ENCODE assay signal across 22 mouse cellular contexts in genomic region chr1:127251751-127252150, GRCm38 (mm10). TPM values are rescaled to one million over a fixed set of nuclear protein-coding genes. Genes with fewer than 3 reads are reported as not detected.
DNase-seq lines count a peak whose midpoint lies in the region; ATAC-seq lines count a peak whose summit lies in the region.
"Had no signal": no experiment of that assay in that cellular context is flagged by ENCODE, and none has a peak within 500 bp of the region (broad histone marks: within the 10 kb centered on the region; RNA-seq: fewer than 3 reads in every experiment).

No protein-coding gene starts in this region.

- no peaks in the 10 kb centered on the region for H3K27me3 ChIP-seq in heart, embryonic 12.5 days (replicated peaks)
- H3K27me3 ChIP-seq in hindbrain, embryonic 16.5 days (replicated peaks; ENCODE audit: control insufficient read depth, insufficient read depth, low read length), result no peaks in the 10 kb centered on the region
- H3K27me3 ChIP-seq: heart, embryonic 15.5 days; kidney, embryonic 15.5 days; liver, embryonic 13.5 days; midbrain, embryonic 12.5 days had no signal

- H3K27ac ChIP-seq in heart, embryonic 12.5 days (ENCODE audit: poor library complexity, severe bottlenecking), result peak overlapping the region; percentile 25
- no peak overlapping the region for H3K27ac ChIP-seq in hindbrain, embryonic 16.5 days (ENCODE audit: low read depth, low read length)
- H3K27ac ChIP-seq: gastrocnemius, adult 2 months; heart, embryonic 15.5 days; hindbrain, embryonic 10.5 days; hindbrain, postnatal 0 days; kidney, embryonic 15.5 days; liver, embryonic 13.5 days; midbrain, embryonic 12.5 days; stomach, postnatal 0 days had no signal

- no peak for DNase-seq in heart, postnatal 14 days
- peak; percentile 53 for DNase-seq in right cerebral cortex, adult 18-20 months
- no peak for DNase-seq in right cerebral cortex, postnatal 14 days
- DNase-seq in MN1 (ENCODE audit: low spot score), result peak; percentile 32
- DNase-seq: adrenal gland, postnatal 14 days; cerebellum, adult 9-10 months; gastrocnemius, adult 2 months; kidney, adult 11 months; kidney, postnatal 36 days; liver, embryonic 13.5 days; lung, adult 2 months; lung, postnatal 14 days had no signal

- 51% methylated on average over 7 of the region's 7 CpGs for WGBS in heart, embryonic 12.5 days
- 96% methylated on average over 7 of the region's 7 CpGs for WGBS in hindbrain, embryonic 16.5 days

- peaks cover 3% of the 10 kb centered on the region; the same call in 1 of the 2 replicates for H3K36me3 ChIP-seq in heart, embryonic 12.5 days
- no peaks in the 10 kb centered on the region for H3K36me3 ChIP-seq in hindbrain, embryonic 16.5 days (ENCODE audit: control insufficient read depth, insufficient read depth, low read length)
- H3K36me3 ChIP-seq: heart, embryonic 15.5 days; kidney, embryonic 15.5 days; liver, embryonic 13.5 days; midbrain, embryonic 12.5 days had no signal

- intact Hi-C loops in heart, postnatal 14 days (cut with DNase I), result no loop called here

- H3K9me3 ChIP-seq in heart, embryonic 12.5 days (replicated peaks), result no peaks in the 10 kb centered on the region
- no peaks in the 10 kb centered on the region for H3K9me3 ChIP-seq in hindbrain, embryonic 16.5 days (ENCODE audit: control insufficient read depth, low read length)
- H3K9me3 ChIP-seq: heart, embryonic 15.5 days; kidney, embryonic 15.5 days; liver, embryonic 13.5 days; midbrain, embryonic 12.5 days had no signal

- H3K4me2 ChIP-seq in heart, embryonic 12.5 days, result no peak overlapping the region
- H3K4me2 ChIP-seq in hindbrain, embryonic 16.5 days (ENCODE audit: low read length), result no peak overlapping the region
- H3K4me2 ChIP-seq: heart, embryonic 15.5 days; kidney, embryonic 15.5 days; liver, embryonic 13.5 days; midbrain, embryonic 12.5 days had no signal

- H3K4me1 ChIP-seq in heart, embryonic 12.5 days (replicated peaks), result peaks cover 21% of the 10 kb centered on the region
- no peaks in the 10 kb centered on the region for H3K4me1 ChIP-seq in hindbrain, embryonic 16.5 days (ENCODE audit: control insufficient read depth, insufficient read depth, low read depth, low read length)
- H3K4me1 ChIP-seq: hindbrain, embryonic 10.5 days; kidney, embryonic 15.5 days; liver, embryonic 13.5 days; midbrain, embryonic 12.5 days had no signal

- H3K4me3 ChIP-seq in heart, embryonic 12.5 days, result no peak overlapping the region
- no peak overlapping the region for H3K4me3 ChIP-seq in hindbrain, embryonic 16.5 days (ENCODE audit: low read length)
- H3K4me3 ChIP-seq: gastrocnemius, adult 2 months; heart, embryonic 15.5 days; hindbrain, embryonic 10.5 days; kidney, embryonic 15.5 days; liver, embryonic 13.5 days; midbrain, embryonic 12.5 days had no signal

- ATAC-seq in heart, embryonic 12.5 days (ENCODE audit: insufficient number of reproducible peaks, low FRiP score), result no peak
- ATAC-seq in erythroblast, adult 5-6 weeks (replicated peaks; ENCODE audit: low FRiP score, poor library complexity, severe bottlenecking), result no peak
- no peak for ATAC-seq in hindbrain, embryonic 16.5 days
- ATAC-seq: forebrain, embryonic 14.5 days; hindbrain, postnatal 0 days had no signal

- no peak overlapping the region for H3K9ac ChIP-seq in heart, embryonic 12.5 days
- no peak overlapping the region for H3K9ac ChIP-seq in hindbrain, embryonic 16.5 days (ENCODE audit: low read depth, low read length)
- H3K9ac ChIP-seq: heart, embryonic 15.5 days; kidney, embryonic 15.5 days; liver, embryonic 13.5 days; midbrain, embryonic 12.5 days had no signal

RNA-seq across cellular contexts. Expression of gene Mgat5, which starts 46.9 kb away (rescaled TPM):
- polyA plus RNA-seq in heart, embryonic 12.5 days (2016; fragmentation: Nextera tagmentation; extraction: Ambion mirVana), result 4.1 and 4.3 TPM in 2 replicates
- total RNA-seq in heart, postnatal 14 days (2021), result 10 to 100 TPM; 15.6 to 15.7 TPM
- total RNA-seq in erythroblast, adult 5-6 weeks (2015; ENCODE audit: low replicate concordance), result 10.8 and 11.7 TPM in 2 replicates
- 6.8 and 9.4 TPM in 2 replicates for total RNA-seq in erythroblast, adult 5-6 weeks (2017; ENCODE audit: low replicate concordance)
- polyA plus RNA-seq in hindbrain, embryonic 16.5 days (2015; fragmentation: Nextera tagmentation; extraction: Ambion mirVana), result 13.1 and 13.3 TPM in 2 replicates

Comparison
In these comparisons a context has a peak if more than half of its experiments do, and no peak if none do; other contexts are left out.
1. DNase-seq: peak in right cerebral cortex, adult 18-20 months (single experiment) and MN1 (single experiment); none in heart, postnatal 14 days (0 of 2) and right cerebral cortex, postnatal 14 days (single experiment).